Mouse (Mus musculus) fibroblast of lung, adult 2 months (primary cell): ENCODE data around the gene Ntrk2.

Source experiments
- DNase-seq: peaks from one replicate; pipeline ENCODE4 v3.0.0-alpha.2; 2011; ENCODE audit warnings: low read depth

The Ntrk2 gene

DNA sequence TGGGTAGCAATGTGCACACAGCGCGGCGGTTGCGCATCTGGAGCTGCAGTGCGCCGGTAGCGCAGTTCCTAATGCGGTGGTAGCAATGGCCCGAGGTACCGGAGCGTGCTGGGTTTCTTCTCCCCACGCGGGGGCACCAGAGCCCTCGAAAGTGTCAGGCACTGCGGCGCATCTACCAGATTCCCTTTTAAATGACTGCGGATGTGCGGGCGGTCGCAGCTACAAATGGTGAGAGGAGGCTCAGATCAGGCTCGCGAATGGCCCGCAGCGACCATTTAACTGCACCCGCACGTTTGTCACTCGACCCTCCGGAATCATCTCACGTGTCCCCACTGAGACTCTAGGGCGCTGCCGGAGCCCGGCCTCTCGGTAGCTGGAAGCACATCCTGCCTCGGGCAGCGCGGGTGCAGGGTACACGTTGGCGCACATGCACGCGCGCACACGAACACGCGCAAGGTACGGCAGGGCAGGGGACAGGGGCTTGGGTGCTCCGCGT, at the start of gene Ntrk2:
TSS of gene Ntrk2 (plus strand) at position 173 of the 496 bp plus-strand sequence.
- DNase-seq: peak; percentile 4

DNA sequence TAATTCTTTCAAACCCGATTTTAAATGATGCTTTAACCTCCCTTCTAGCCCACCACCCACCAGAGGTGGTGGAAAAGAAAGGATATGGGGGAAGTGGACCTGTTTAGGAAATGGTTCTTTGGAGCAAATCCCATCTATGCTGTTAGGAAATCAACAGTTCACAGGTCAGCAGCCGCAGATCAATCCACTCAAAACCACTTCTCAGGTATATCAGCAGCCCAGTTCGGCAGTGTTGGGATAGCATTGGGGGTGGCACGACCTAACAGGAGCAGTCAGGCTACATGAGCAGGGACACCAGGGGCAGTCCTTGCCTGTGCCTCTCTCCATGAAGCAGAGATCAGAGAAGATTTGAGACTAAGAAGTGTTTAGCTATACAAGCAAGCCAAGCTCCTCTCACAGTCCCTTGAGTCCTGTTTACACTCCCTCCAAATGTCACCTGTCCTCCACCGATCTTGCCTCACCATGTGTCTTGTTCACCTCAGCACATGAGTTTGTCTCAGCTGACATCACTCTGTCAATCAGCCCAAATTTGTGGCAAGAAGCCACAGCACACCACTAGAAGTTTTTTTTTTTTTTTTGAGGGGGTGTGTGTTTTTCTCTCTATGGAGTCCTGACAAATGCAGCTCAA, 45.3 kb upstream of the Ntrk2 start:
- no peak for DNase-seq

DNA sequence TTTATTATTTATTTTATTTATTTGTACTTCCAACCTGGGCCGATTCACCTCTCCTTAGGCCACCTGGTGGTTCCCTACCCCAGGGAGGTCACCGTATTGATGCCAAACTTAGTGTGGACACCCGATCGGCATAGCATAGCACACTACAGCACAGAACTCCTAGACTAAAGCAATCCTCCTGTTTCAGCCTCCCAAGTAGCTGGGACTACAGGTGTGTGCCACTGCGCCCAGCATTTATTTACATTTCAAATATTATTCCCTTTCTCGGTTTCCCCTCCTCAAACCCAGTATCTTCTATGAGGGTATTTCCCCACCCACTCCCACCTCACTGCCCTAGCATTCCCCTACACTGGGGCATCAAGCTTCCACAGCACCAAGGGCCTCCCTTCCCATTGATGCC, 38.1 kb upstream of the Ntrk2 start:
- DNase-seq: no peak

DNA sequence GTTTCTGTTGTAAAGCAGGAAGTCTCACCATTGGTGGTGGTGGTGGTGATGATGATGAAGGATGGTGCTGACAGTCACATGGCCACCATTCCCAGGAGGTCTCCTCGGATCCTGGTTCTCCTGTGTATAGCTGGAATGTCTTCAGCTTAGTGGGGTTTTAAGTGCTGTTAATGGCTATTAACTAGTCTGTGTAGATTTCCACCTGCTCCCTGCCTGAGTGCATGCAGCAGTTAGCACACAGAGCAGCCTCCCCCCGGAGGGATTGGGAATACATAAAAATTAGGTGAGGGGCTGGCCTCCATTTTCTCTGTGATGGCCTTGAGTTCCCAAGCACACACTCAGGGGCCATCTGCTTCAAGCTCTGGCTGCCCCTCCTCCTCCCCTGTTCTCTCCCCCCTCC, 36.9 kb upstream of the Ntrk2 start:
- no peak for DNase-seq

DNA sequence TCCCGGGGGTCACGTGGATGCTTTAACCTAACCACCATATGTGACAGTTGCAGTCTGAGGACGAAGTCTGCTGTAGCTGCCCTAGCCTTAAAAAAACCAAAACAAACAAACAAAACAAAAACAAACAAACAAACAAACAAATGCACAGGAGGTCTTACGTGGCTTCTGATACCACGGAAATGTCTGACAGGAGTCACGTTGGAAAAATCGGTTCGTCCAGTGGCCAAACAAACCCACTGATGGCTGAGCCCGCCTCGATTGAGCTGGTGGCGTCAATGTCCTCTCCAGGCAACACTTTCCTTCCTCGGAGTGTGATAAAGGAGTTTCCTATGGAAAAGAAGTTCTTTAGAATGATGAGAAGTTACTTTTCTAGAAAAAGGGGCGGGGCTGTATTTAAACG, 27.1 kb upstream of the Ntrk2 start:
- DNase-seq: no peak

DNA sequence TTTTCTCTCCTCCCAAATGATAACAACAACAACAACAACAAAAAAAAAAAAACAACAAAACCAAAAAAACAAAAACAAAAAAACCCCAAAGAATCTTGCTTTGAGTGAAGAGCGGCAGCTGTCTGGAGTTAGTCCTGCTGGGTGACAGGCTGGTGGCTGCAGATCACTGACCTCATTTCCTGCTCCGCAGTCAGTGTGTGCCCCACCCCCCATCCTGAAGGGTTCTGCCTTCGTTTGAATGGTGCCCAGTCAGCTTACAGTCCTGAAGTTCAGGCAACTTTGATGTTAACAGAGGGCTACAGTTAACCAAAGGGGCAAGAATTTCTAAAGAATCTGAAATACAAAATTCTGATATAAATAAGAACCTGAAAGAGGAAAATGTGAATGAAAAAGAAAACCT, 19.9 kb upstream of the Ntrk2 start:
- no peak for DNase-seq

DNA sequence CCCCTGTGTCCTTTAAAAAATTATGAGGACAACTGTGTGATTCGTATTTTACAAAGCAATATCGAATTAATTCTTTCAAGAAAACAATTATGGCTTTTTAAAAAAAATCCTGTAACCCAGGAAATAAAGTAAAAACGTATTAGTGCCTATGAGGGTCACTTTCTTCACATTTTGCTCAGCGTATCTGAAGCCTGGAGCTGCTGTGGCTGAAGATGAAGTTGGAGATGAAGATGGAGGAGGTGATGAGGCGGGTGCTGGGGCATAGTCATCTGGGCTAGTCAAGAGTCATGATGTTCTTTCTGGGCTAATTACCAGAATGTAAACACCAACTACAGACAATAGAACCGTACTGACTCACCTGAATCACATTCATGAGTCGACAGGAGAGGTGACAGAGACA, 15.6 kb upstream of the Ntrk2 start:
- no peak for DNase-seq

DNA sequence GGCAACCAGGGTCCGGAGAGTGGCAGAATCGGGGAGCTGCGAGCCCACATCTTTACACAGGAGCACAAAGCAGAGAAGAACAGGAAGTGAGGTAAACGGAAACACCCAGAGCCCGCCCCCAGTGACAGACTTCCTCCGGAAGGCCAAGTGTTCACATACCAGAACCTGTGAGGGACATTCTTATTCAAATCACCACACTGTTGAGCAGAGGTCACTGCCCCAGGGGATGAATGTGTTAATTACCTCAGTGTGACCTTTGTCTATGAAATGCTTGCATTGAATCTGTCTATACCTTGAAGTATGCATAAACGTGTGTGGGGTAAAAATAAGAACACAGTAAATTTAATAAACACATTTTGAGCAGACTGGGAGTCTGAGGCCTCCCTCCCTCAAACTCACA, 9.0 kb upstream of the Ntrk2 start:
- DNase-seq: no peak

DNA sequence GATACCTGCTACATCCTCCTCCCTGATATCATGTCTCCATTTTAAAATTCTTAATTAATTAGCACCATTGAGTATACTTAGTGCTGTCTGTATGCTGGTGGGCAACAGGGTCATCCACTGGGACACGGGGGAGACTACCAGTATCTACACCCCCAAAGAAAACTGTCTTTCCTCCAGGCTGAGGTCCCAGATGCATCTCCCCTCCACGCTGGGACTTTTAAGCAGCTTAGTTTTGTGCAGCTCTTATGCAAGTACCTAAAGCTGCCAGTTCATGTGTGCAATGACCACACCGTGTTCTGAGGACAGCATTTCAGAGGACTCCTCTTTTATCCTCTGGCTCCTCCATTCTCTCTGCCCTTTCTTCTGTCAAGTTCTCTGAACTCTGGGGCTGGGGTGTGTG, 5.1 kb upstream of the Ntrk2 start:
- no peak for DNase-seq

DNA sequence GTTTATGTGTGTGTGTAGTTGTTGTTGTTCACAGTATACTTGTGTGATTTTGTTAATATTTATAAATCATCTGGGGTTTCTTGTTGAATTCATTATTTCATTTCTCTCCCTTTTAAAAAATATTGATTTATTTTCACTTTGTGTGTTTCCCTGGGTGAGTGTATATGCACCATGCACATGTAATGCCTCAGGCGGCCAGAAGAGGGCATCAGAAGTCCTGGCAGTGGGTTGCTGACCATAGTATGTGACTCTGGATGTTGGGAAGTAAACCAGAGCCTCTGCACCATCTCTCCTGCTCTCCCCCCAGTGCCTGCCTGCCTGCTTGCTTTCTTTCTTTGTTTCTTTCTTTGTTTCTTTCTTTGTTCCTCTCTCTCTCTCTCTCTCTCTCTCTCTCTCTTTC, 2.5 kb upstream of the Ntrk2 start:
- DNase-seq: no peak

DNA sequence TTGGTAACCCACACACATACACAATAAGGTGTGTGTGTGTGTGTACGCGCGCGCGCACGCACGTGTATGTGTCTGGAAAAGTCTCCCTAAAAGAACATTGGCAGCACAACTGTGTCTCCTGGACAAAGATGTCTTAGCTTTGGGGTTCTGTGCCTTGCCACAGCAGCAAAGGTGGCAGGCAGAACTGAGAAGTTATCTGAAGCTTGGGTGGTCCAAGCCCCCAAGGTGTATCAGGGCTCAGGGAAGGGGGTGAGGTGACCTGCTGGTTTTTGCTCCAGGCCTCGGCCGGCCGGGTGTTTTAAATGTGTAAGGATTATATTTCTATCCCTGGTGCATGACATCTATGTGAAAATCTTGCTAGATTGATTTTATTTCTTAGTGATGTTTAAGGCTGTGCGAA, 536 bp upstream of the Ntrk2 start:
- DNase-seq: no peak

DNA sequence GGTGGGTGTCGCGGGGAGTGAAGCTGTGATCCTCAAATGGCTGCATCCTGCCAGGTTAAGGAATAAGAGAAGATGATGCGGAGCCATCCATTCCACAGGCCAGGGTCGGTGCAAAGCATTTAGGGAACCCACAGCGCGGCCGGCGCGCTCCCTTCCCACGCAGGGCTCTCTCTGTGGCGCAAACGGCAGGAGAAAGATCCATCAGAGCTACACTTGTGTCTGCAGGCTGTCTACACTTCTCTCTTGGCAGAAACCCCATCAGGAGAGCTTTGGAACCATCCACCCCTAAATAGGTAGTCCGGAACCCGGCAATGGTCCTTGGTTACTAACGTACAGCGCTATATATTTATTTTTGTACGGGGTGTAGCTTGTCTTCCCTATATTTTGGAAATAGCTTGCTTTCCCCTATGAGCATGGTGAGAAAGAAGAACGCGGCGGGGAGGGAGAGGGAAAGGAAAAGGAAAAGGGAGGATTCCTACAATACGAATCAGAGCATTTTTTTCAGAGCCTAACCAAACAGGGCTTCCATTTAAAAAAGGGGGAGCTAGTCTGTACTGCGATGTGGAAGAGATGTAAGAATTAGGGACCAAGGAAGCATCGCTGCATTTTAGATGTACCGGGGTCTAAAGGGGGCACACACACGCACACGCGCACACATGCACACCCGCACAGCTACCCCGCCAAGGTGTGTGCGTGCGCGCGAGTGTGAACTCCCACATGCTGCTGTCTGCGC, 693 bp downstream of the Ntrk2 start:
- no peak for DNase-seq

DNA sequence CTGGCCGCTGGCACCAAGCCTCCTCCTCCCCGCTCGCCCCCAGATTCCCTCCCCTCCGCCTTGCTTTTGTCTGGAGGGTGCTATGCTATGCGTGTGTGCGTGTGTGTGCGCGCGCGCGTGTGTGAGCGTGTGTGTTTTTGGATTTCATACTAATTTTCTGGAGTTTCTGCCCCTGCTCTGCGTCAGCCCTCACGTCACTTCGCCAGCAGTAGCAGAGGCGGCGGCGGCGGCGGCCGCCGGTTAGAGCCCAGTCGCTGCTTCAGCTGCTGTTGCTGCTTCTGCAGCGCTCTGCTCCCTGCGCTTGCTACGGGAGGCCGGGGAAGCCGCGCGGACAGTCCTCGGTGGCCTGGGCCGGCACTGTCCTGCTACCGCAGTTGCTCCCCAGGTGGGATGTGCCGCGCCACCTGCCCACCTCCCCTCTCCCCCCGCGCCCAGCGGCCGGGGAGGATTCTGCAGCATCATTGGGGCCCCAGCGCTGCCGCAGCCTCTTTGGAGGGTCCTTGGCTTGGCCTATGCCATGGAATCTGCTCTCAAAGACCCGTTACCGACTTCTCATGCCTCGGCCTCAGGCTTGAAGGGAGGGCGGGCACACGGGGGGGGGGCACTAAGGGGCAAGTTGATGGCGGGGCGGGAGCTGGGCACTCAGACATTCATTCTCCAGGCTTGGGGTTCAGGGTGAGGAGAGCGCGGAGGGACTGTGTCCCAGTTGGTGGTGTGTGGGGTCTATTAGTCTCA, 1.4 kb downstream of the Ntrk2 start:
- DNase-seq: no peak

DNA sequence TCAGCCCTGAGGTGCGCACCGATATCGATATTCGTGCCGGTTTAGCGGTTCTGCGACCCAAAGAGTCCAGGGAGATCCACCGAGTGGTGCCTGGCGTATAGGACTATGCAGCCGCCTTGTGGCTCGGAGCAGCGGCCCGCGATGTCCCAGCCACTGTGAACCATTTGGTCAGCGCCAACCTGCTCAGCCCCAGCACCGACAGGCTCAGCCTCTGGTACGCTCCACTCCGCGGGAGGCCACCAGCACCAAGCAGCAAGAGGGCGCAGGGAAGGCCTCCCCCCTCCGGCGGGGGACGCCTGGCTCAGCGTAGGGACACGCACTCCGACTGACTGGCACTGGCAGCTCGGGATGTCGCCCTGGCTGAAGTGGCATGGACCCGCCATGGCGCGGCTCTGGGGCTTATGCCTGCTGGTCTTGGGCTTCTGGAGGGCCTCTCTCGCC, 2.0 kb downstream of the Ntrk2 start:
- DNase-seq: no peak

DNA sequence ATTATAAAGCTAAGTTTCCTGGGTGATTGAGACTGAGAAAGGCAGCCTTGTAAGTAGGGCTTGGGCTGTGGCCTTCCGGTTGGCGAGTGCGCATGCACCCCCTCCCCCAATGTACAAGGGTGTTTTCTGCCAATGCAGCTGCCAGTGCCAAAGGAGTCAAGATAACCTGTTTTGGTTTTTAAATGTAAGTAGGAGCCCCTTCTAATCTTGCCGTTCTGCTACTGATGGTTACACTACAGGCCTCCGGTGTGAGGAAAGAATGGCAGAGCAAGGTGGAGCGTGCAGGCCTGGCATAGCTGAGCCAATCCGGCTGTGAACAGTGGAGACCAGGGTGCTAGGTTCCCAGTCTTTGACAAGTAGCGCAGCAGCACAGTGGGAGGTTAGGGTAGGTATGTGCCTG, 3.6 kb downstream of the Ntrk2 start:
- DNase-seq: no peak

DNA sequence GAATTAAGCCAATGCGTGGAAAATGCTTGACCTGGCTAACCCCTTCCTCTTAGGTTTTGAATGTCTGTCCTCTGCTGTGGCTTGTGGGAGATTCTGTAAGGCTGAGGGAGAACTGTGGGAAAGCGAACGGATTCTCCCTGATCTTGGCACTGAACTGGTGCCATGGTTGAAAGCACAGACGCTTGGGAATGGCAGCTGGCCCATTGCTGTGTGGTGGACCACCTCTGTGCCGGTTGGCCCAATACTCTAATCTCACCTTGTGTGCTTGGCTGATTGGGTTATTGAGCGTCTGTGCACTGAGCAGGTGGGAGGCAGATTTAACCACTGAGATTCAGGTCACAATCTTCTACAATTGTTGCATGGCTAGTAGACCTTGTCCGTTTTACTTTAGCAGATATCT, 18.4 kb downstream of the Ntrk2 start:
- DNase-seq: no peak

DNA sequence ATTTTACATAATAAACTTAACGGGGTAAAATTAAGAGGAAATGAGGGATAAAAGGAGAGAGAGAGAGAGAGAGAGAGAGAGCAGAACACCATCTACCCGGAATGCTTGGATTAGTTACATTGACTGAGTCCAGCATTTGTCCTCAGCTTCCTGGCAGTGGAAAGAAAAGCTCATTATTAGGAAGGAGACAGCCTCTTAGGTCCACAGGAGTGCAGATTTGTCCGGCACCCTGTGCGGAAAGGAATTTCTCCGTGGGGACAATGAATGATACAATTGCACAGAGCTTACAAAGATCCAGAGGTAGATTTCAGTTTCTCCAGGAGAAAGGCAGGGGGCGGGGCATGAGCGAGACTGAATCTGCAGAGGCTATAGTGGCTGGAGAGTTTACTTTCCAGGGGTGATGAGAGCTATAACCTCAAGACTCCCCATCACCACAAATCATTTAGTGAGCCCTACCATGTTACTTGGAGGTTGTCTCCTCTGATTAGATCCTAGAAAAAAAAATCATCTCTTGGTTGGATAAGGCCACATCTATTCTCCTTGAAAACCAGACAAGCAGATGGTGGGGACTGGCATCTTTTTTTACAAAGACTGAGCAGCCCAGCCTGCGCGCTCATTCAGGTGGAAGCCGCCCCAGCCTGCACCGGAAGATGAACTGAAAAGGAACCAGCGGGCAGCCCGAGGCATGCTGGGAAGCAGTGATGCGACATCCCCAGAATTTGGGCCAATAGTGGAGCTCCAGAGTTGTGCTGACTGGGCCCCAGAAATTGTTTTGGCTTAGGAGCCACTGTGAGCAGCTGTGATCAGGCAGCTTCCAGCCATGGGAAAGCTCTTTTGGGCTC, 20.2 kb downstream of the Ntrk2 start:
- no peak for DNase-seq

DNA sequence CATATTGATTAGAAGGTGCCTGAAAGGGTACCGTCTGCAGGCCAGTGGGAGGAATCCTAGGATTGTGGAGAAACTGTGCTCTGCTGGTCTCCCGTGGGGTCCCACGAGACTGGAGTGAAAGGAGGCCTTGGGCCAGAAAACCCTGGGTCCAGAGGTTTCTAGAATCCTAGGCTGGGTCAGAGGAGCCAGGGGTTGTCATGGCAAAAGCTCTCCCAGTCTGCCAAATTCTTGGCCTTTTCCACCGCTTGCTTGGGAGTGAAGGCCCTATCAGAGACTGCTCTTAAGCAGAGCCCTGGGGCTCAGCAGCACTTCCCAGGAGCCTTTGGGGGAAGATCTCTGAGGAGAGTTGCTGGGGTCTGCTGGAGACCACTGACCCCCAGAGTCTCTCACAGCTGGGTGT, 25.6 kb downstream of the Ntrk2 start:
- DNase-seq: no peak

DNA sequence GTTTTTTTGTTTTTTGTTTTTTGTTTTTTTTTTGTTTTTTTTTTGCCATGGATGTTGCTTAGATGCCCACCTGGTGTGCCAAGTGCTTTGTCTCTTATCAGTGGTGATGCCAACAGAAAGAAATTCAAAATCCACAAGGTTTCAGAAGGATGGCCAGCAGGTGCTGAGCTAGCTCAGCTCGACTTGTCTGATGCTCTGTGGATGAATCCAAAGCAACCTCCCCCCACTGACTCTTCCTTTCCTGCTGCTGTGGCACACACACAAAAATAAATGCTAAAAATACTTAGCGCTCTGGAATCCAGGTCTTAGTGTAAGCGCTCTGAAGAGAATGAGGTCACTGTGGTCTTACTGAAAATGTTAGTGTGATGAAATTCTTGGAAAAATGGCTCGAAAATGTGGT, 28.4 kb downstream of the Ntrk2 start:
- DNase-seq: no peak

DNA sequence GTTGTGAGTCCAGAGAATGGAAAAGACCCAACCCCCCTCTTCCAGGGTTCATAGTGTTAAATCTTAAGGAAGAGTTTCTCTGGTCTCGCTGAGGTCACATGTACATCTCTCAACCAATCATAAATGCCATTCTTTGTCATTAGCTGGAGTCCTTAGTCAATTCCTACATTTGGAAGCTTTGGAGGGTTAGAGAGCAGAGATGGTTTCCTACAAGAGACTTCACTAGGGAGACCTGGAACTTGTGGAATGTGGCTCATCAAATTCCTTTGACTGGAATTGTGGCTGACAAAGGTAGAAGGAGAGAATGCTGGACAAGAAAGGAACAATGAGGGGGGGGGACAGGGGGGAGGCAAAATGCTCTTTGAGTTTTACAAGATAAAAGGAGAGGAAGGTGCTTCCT, 30.5 kb downstream of the Ntrk2 start:
- no peak for DNase-seq

DNA sequence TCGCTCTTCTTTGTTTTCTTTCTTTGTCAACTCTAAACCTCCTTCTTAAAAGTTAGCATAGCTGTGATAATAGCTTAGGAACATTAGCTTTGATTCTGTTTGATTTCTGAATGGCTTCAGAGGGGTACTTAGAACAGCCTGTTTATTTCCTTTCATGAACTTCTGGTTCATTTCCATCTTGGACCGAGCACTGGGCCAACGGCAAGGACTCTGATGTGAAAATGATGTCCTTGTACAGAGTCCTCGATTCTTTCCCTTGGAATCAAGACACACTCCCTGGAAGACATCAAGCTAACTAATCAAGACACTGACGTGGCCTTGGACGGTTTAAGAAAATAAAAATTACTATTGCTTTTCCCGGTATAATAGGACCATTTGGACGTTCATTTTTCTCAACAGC, 31.7 kb downstream of the Ntrk2 start:
- DNase-seq: no peak

DNA sequence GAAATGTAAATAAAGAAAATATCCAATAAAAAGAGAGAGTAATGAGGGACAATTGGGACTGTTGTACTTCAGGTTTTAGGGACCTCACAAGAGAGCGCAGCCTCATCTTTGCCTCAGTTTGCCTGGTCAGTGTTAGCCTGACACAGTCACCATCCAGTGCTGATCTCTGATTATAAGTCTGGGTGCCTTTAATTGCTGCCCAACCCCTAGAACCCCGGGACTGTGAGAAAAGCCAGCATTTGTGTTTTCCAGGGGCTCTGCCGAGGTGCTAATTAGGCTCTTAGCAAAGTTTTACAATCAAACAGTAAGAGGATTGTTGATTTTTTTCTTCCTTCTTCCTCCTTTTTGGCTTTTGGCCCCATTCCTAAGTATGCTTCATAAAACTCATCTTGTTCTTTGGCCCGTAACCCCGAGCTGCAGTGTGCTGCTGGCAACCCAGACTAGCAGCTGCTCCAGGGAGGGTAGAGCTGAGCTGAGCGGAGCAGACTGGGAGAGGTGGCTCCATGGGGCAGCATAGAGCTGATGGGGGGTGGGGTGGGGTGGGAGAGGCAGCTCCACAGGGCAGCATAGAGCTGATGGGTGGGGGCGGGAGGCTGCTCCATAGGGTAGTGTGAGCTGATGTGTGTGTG, 34.5 kb downstream of the Ntrk2 start:
- no peak for DNase-seq
